Mouse (Mus musculus): ENCODE data around the gene Uso1.

The Uso1 gene

DNA sequence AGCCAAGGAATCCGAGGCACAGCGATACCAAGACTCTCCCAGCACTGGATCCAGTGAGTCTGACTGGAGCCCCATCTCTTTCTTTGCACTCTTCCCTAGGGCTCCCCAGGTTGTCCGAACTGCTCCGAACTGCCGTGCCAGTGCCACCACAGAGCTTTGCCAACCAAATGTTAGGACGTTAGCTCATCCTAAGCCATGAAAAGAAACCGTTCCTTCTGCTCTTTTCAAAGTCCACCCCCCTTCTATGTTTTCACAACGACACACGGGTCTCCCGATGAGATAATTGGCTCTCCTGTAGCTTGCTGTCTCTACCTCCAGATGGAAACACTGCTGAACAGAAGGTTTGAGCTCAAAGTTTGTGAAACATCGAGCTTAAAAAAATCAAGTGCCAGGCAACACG is 103.0 kb downstream of the Uso1 start:
- no peak for DNase-seq (ENCODE audit: low spot score)

DNA sequence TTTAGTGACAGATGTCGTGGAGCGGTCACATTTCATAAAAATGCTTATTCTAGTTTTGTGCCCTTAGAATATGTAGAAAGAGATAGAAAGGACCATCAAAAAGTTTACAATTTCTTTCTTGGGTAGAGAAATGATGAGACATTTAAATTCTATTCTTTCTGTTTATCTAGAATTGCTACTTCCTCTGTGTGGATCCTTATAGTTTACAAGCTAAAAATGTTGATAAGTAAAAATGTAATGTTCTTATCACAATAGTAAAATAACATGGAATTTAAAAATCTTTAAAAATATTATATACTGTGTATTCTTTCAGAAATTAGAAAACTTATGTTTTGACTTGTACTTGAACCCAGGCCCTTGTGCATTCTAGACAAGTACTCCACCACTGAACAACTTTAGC is 107.2 kb downstream of the Uso1 start:
- DNase-seq (ENCODE audit: low spot score) = no peak

DNA sequence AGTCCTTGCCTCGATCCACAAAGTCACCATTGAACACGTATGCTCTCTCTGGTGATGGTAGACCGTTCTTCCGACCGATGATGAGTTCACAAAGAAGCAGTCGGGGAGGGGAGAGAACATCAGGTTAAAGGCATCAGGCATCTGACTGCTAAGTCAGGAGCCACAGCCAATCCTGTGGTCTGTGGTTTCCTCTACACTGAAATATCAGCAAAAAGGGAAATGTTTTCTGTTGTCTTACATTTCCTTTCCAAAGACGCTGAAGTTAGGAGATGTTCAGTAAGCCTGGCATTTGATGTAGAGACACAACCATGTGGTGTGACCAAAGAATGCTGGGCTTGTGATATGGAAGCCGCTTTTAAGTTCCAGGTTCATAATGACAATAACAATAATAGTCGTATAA is 107.7 kb downstream of the Uso1 start:
- no peak for DNase-seq (ENCODE audit: low spot score)

DNA sequence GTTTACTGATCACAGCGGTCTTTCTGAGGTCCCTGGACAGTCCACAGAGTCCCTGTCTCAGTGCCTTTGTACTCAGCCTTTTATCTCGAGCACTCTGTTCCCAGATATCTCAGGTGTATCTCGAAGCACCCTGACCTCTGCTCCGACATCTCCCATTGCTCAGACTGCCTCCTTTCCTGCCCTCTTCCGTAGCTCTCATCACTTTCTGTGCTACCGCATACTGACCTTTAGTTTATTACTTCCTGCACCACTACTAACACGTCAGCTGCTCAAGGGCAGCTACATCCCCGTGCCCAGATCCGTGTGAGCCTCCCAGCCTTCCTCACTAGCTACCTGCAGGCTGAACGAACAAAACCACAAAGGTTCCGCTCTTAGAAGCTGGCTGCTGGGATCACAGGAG is 110.9 kb downstream of the Uso1 start:
- no peak for DNase-seq (ENCODE audit: low spot score)

DNA sequence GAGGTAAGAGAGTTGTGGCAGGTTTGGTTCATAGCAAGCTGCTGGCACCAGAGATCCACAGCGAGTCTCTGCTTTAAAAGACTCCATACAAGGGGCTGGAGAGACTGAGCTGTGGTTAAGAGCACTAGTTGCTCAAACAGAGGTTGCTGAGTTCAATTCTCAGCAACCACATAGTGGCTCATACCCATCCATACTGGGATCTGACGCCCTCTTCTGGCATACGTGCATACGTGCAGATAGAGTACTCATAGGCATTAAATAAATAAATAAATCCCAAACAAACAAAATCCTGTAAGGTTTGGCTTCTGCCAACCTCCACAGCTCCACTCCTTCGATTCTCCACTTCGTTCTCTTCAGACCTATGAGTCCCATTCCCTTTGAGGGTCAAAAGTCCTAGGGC is 114.3 kb downstream of the Uso1 start:
- no peak for DNase-seq (ENCODE audit: low spot score)

All from embryo, embryonic 10 days (tissue).